Mouse (Mus musculus) cerebellum, adult 2 months (tissue): Measurements from ENCODE around the gene Hnf1a. TPM values are rescaled to one million over a fixed set of nuclear protein-coding genes. Genes with fewer than 3 reads are reported as not detected.

ENCODE experiments used
- DNase-seq, 2 experiments: peaks; one replicate each; pipeline ENCODE4 v3.0.0; 2021
- H3K27ac ChIP-seq: fragments of 200-500 bp; 2 replicates; pipeline ENCODE4 v1.5.1; 2012; ENCODE audit warnings: low read length, control low read depth, inconsistent platforms; ENCODE audit not compliant: insufficient read depth
- H3K27me3 ChIP-seq: fragments of 200-500 bp; 2 replicates; pipeline ENCODE4 v1.6.1; 2012; ENCODE audit warnings: inconsistent platforms, mild to moderate bottlenecking, low read length, moderate library complexity; ENCODE audit not compliant: control insufficient read depth, insufficient read depth
- H3K4me1 ChIP-seq: fragments of 200-500 bp; 2 replicates; pipeline ENCODE4 v1.6.1; 2011; ENCODE audit warnings: low read length; ENCODE audit not compliant: control insufficient read depth, insufficient read depth
- H3K4me3 ChIP-seq: fragments of 200-500 bp; replicated peaks from 2 replicates; pipeline ENCODE3; 2011; ENCODE audit warnings: mild to moderate bottlenecking, low read depth, low read length, control low read depth; ENCODE audit not compliant: insufficient read depth
- CTCF ChIP-seq: fragments of 200-500 bp; IDR thresholded peaks from 2 replicates; pipeline ENCODE4 v1.5.1; 2011; ENCODE audit warnings: low read depth, mild to moderate bottlenecking, control low read depth, low read length, moderate library complexity, borderline replicate concordance; ENCODE audit not compliant: insufficient read depth
- POLR2A ChIP-seq: fragments of 200-500 bp; IDR thresholded peaks from 2 replicates; pipeline ENCODE4 v1.6.1; 2011; ENCODE audit warnings: low read length, control low read depth, borderline replicate concordance; ENCODE audit not compliant: insufficient read depth
- WGBS: fragments of 180-500 bp; shearing (Covaris S2); methylation state at CpG from one replicate; pipeline ENCODE4 v1.1.7; 2018; 5-methylcytosine and 5-hydroxymethylcytosine counted together
- polyA plus RNA-seq: library from polyadenylated mRNA; depleted of rRNA; stranded (reverse); fragments of >200 nt; gene quantifications from 2 replicates; pipeline ENCODE4 v1.2.3, GENCODE M21; 2012

Hnf1a gene
- polyA plus RNA-seq, 1 experiment, result 0.05 TPM

- TF ChIP-seq POLR2A (no peak), CTCF (no peak)
- DNase-seq, result no peak
Measured at GRCm38 (mm10) chr5:114964967-114965898, 5.7 kb downstream of the Hnf1a start.

GRCm38 (mm10) chr5:114964315-114964966, 6.5 kb downstream of the Hnf1a start:
- no peak overlapping the region for H3K4me3 ChIP-seq
- 0 out of 2 replicates have a peak, but pooled peaks cover 5% of the 10 kb centered on the region for H3K4me1 ChIP-seq
- H3K27me3 ChIP-seq, result no peaks in the 10 kb centered on the region
- no peak overlapping the region for H3K27ac ChIP-seq
- no peak for TF ChIP-seq CTCF
- no peak for TF ChIP-seq POLR2A
- 78% methylated on average over 7 of the region's 7 CpGs for WGBS
- DNase-seq, result no peak

More at GRCm38 (mm10) chr5:114964967-114965898, 5.7 kb downstream of the Hnf1a start:
- Histone ChIP-seq H3K27me3 (no peaks in the 10 kb centered on the region), H3K4me1 (0 out of 2 replicates have a peak, but pooled peaks cover 5% of the 10 kb centered on the region), H3K27ac (no peak overlapping the region), H3K4me3 (no peak overlapping the region)
- 77% methylated on average over 17 of the region's 17 CpGs for WGBS

- Histone ChIP-seq H3K27ac (no peak overlapping the region), H3K27me3 (no peaks in the 10 kb centered on the region), H3K4me3 (no peak overlapping the region), H3K4me1 (no peaks in the 10 kb centered on the region)
- 10% methylated on average over 4 of the region's 4 CpGs for WGBS
- no peak for DNase-seq
- TF ChIP-seq CTCF, result no peak
Measured at GRCm38 (mm10) chr5:114961590-114962360, 9.1 kb downstream of the Hnf1a start.

- TF ChIP-seq CTCF, result no peak
- no peak for TF ChIP-seq POLR2A
- Histone ChIP-seq H3K27ac (no peak overlapping the region), H3K27me3 (no peaks in the 10 kb centered on the region), H3K4me1 (no peaks in the 10 kb centered on the region), H3K4me3 (no peak overlapping the region)
- DNase-seq, result no peak
- WGBS, result 85% methylated on average over 5 of the region's 5 CpGs
Measured at GRCm38 (mm10) chr5:114958069-114958468, 12.8 kb downstream of the Hnf1a start.

- Histone ChIP-seq H3K27me3 (no peaks in the 10 kb centered on the region), H3K4me1 (peaks cover 23% of the 10 kb centered on the region), H3K4me3 (no peak overlapping the region), H3K27ac (no peak overlapping the region)
- TF ChIP-seq POLR2A (no peak), CTCF (no peak)
- 85% methylated on average over 14 of the region's 14 CpGs for WGBS
- no peak for DNase-seq
Measured at GRCm38 (mm10) chr5:114953326-114953725, 17.6 kb downstream of the Hnf1a start.

- Histone ChIP-seq H3K4me3 (no peak overlapping the region), H3K27me3 (no peaks in the 10 kb centered on the region), H3K27ac (no peak overlapping the region), H3K4me1 (peaks cover 25% of the 10 kb centered on the region)
- TF ChIP-seq CTCF, result no peak
- no peak for TF ChIP-seq POLR2A
- no peak for DNase-seq
- WGBS, result 43% methylated on average over 21 of the region's 21 CpGs
Measured at GRCm38 (mm10) chr5:114951279-114951880, 19.5 kb downstream of the Hnf1a start.

GRCm38 (mm10) chr5:114950669-114951068, 20.2 kb downstream of the Hnf1a start:
- H3K27ac ChIP-seq, result no peak overlapping the region
- H3K27me3 ChIP-seq, result no peaks in the 10 kb centered on the region
- 68% methylated on average over 12 of the region's 12 CpGs for WGBS
- H3K4me1 ChIP-seq, result peaks cover 25% of the 10 kb centered on the region
- DNase-seq, result no peak
- H3K4me3 ChIP-seq, result no peak overlapping the region
- TF ChIP-seq POLR2A, result no peak
- TF ChIP-seq CTCF, result no peak
